Mouse (Mus musculus) lung, adult 2 months (tissue): ENCODE measurements around the gene Rad52. TPM values are rescaled to one million over a fixed set of nuclear protein-coding genes. Genes with fewer than 3 reads are reported as not detected.

Experiments used
- DNase-seq: peaks from one replicate; pipeline ENCODE4 v3.0.0; 2022
- H3K4me1 ChIP-seq: fragments of 200-500 bp; 2 replicates; pipeline ENCODE4 v1.6.1; 2011; ENCODE audit warnings: low read length; ENCODE audit not compliant: control insufficient read depth, insufficient read depth
- H3K4me3 ChIP-seq: fragments of 200-500 bp; replicated peaks from 2 replicates; pipeline ENCODE3; 2011; ENCODE audit warnings: low read depth, mild to moderate bottlenecking, control low read depth, low read length; ENCODE audit errors: extremely low read depth
- CTCF ChIP-seq: fragments of 200-500 bp; IDR thresholded peaks from 2 replicates; pipeline ENCODE4 v1.5.1; 2011; ENCODE audit warnings: mild to moderate bottlenecking, low read length, control low read depth; ENCODE audit not compliant: insufficient read depth
- POLR2A ChIP-seq: fragments of 200-500 bp; IDR thresholded peaks from 2 replicates; pipeline ENCODE4 v1.6.1; 2011; ENCODE audit warnings: low read depth, mild to moderate bottlenecking, control low read depth, low read length, borderline replicate concordance; ENCODE audit errors: extremely low read depth
- WGBS: fragments of 180-500 bp; shearing (Covaris S2); methylation state at CpG from one replicate; pipeline ENCODE4 v1.1.7; 2018; 5-methylcytosine and 5-hydroxymethylcytosine counted together
- polyA plus RNA-seq: library from polyadenylated mRNA; depleted of rRNA; stranded (reverse); fragments of >200 nt; gene quantifications from 2 replicates; pipeline ENCODE4 v1.2.3, GENCODE M21; 2012; rRNA removed

The Rad52 gene
- 27.8 and 29.0 TPM in 2 replicates for polyA plus RNA-seq

GRCm38 (mm10) chr6:119902204-119903080, at the start of gene Rad52:
Gene Rad52 (plus strand): TSS chr6:119902698.
- Histone ChIP-seq H3K4me1 (peaks cover 4% of the 10 kb centered on the region), H3K4me3 (peak within 1 kb of the TSS; percentile 96)
- DNase-seq, result peak; percentile 82
- 1% methylated on average over 67 of the region's 67 CpGs for WGBS
- TF ChIP-seq CTCF, result no peak
- TF ChIP-seq POLR2A, result peak; percentile 50; the same call in 1 of the 2 replicates

GRCm38 (mm10) chr6:119854156-119854555, 48.3 kb upstream of the Rad52 start:
- H3K4me1 ChIP-seq, result no peaks in the 10 kb centered on the region
- TF ChIP-seq CTCF, result no peak
- TF ChIP-seq POLR2A, result no peak
- 48% methylated on average over 2 of the region's 2 CpGs for WGBS
- no peak for DNase-seq
- H3K4me3 ChIP-seq, result no peak overlapping the region

GRCm38 (mm10) chr6:119855471-119855870, 47.0 kb upstream of the Rad52 start:
- H3K4me1 ChIP-seq, result no peaks in the 10 kb centered on the region
- no peak for DNase-seq
- no peak overlapping the region for H3K4me3 ChIP-seq
- TF ChIP-seq CTCF (no peak), POLR2A (no peak)
- 85% methylated on average over 4 of the region's 4 CpGs for WGBS

- 82% methylated on average over 2 of the region's 2 CpGs for WGBS
- DNase-seq, result no peak
- TF ChIP-seq POLR2A (no peak), CTCF (no peak)
- no peaks in the 10 kb centered on the region for H3K4me1 ChIP-seq
- no peak overlapping the region for H3K4me3 ChIP-seq
Measured at GRCm38 (mm10) chr6:119860236-119860635, 42.3 kb upstream of the Rad52 start.

- no peak overlapping the region for H3K4me3 ChIP-seq
- no peak for TF ChIP-seq POLR2A
- no peak for TF ChIP-seq CTCF
- no peak for DNase-seq
- no peaks in the 10 kb centered on the region for H3K4me1 ChIP-seq
- 84% methylated on average over 8 of the region's 8 CpGs for WGBS
Measured at GRCm38 (mm10) chr6:119861519-119861918, 41.0 kb upstream of the Rad52 start.

GRCm38 (mm10) chr6:119864341-119865034, 38.0 kb upstream of the Rad52 start:
- WGBS, result 68% methylated on average over 11 of the region's 11 CpGs

GRCm38 (mm10) chr6:119883151-119883550, 19.3 kb upstream of the Rad52 start:
- 54% methylated on average over 7 of the region's 7 CpGs for WGBS
- TF ChIP-seq CTCF (no peak), POLR2A (no peak)
- DNase-seq, result no peak

More at GRCm38 (mm10) chr6:119864341-119865034, 38.0 kb upstream of the Rad52 start:
- Histone ChIP-seq H3K4me3 (no peak overlapping the region), H3K4me1 (no peaks in the 10 kb centered on the region)
- TF ChIP-seq POLR2A (no peak), CTCF (no peak)
- no peak for DNase-seq

GRCm38 (mm10) chr6:119892711-119893110, 9.8 kb upstream of the Rad52 start:
- WGBS, result 70% methylated on average over 7 of the region's 7 CpGs
- Histone ChIP-seq H3K4me1 (no peaks in the 10 kb centered on the region), H3K4me3 (no peak overlapping the region)
- DNase-seq, result no peak
- no peak for TF ChIP-seq POLR2A
- TF ChIP-seq CTCF, result no peak

More at GRCm38 (mm10) chr6:119883151-119883550, 19.3 kb upstream of the Rad52 start:
- Histone ChIP-seq H3K4me1 (no peaks in the 10 kb centered on the region), H3K4me3 (no peak overlapping the region)

- WGBS, result 15% methylated on average over 15 of the region's 15 CpGs
- DNase-seq, result no peak
Measured at GRCm38 (mm10) chr6:119903081-119903789, 737 bp downstream of the Rad52 start.

GRCm38 (mm10) chr6:119905461-119905860, 3.0 kb downstream of the Rad52 start:
- no peak overlapping the region for H3K4me3 ChIP-seq
- DNase-seq, result no peak
- peaks cover 4% of the 10 kb centered on the region for H3K4me1 ChIP-seq
- 86% methylated on average over 5 of the region's 5 CpGs for WGBS
- TF ChIP-seq POLR2A, result no peak

More at GRCm38 (mm10) chr6:119903081-119903789, 737 bp downstream of the Rad52 start:
- TF ChIP-seq CTCF (no peak), POLR2A (no peak)
- Histone ChIP-seq H3K4me3 (peak overlapping the region; percentile 96), H3K4me1 (peaks cover 4% of the 10 kb centered on the region)
